ENCODE assay signal across 12 mouse cellular contexts in genomic region chr8:121792159-121792558, GRCm38 (mm10). TPM values are rescaled to one million over a fixed set of nuclear protein-coding genes. Genes with fewer than 3 reads are reported as not detected.
A peak's percentile ranks its signal among the peaks of the same experiment; 100 is the strongest.
DNase-seq lines count a peak whose midpoint lies in the region; ATAC-seq and TF ChIP-seq lines count a peak whose summit lies in the region.
"Had no signal": no experiment of that assay in that cellular context is flagged by ENCODE, and none has a peak within 500 bp of the region (broad histone marks: within the 10 kb centered on the region; RNA-seq: fewer than 3 reads in every experiment).

No protein-coding gene starts in this region.

- H3K4me3 ChIP-seq in spleen, adult 2 months (ENCODE audit: extremely low read depth, insufficient read depth, insufficient read length) = no peak overlapping the region
- no peak overlapping the region for H3K4me3 ChIP-seq in lung, embryonic 14.5 days (ENCODE audit: low read depth, low read length)
- H3K4me3 ChIP-seq: midbrain, embryonic 13.5 days had no signal

- H3K9ac ChIP-seq in lung, embryonic 14.5 days = no peak overlapping the region
- H3K9ac ChIP-seq: midbrain, embryonic 13.5 days had no signal

- DNase-seq in frontal cortex, adult 2 months (ENCODE audit: extremely low spot score in 1 of 2, low spot score in 1 of 2) = no peak
- DNase-seq in spleen, adult 2 months (ENCODE audit: low read depth in 1 of 2, low spot score in 2 of 2) = peak in 1 of 2 experiments; percentile 8
- DNase-seq in spleen, postnatal 10 days (ENCODE audit: low spot score in 2 of 2) = no peak
- DNase-seq in lung, embryonic 14.5 days = peak; percentile 34
- DNase-seq in gastrocnemius, postnatal 36 days = no peak
- no peak for DNase-seq in urinary bladder, postnatal 25 days (ENCODE audit: low spot score)
- DNase-seq: adrenal gland, postnatal 10 days; cerebellum, adult 9-11 months had no signal

- no peak for TF ChIP-seq POLR2A in spleen, adult 2 months (IDR thresholded peaks at IDR 0.05; ENCODE audit: low read depth, low read length)

- H3K36me3 ChIP-seq in spleen, adult 2 months (ENCODE audit: control insufficient read depth, insufficient read depth, low read length) = peaks cover 7% of the 10 kb centered on the region; the same call in 1 of the 2 replicates
- peaks cover 27% of the 10 kb centered on the region; the same call in 1 of the 2 replicates for H3K36me3 ChIP-seq in lung, embryonic 14.5 days (ENCODE audit: insufficient read depth)

- intact Hi-C loops in gastrocnemius, postnatal 36 days (cut with DNase I) = no loop called here

- H3K4me2 ChIP-seq in lung, embryonic 14.5 days = no peak overlapping the region
- H3K4me2 ChIP-seq: midbrain, embryonic 13.5 days had no signal

- no peak for TF ChIP-seq CTCF in spleen, adult 2 months (IDR thresholded peaks at IDR 0.05; ENCODE audit: extremely low read depth, insufficient read depth, insufficient read length, insufficient replicate concordance)
- no peak for TF ChIP-seq CTCF in lung, embryonic 14.5 days (IDR thresholded peaks at IDR 0.05; ENCODE audit: low read depth)

- H3K4me1 ChIP-seq in spleen, adult 2 months (ENCODE audit: control insufficient read depth, insufficient read depth, insufficient read length) = no peaks in the 10 kb centered on the region; the same call in 1 of the 2 replicates
- H3K4me1 ChIP-seq in lung, embryonic 14.5 days (ENCODE audit: insufficient read depth) = peaks cover 8% of the 10 kb centered on the region; the same call in 1 of the 2 replicates
- H3K4me1 ChIP-seq: midbrain, embryonic 13.5 days had no signal

- WGBS in spleen, adult 2 months = 5% methylated on average over 7 of the region's 7 CpGs
- WGBS in lung, embryonic 14.5 days = 66% methylated on average over 7 of the region's 7 CpGs

- ATAC-seq in frontal cortex, adult (ENCODE audit: low TSS enrichment) = peak; percentile 24; the same call in 1 of the 2 replicates
- ATAC-seq in lung, embryonic 14.5 days (ENCODE audit: insufficient read depth) = no peak
- peak; percentile 77 for ATAC-seq in neutrophil, adult 5-6 weeks (ENCODE audit: extremely low read depth, insufficient number of reproducible peaks, low FRiP score, poor library complexity, severe bottlenecking)
- ATAC-seq: inflammation-experienced regulatory T-cells, adult 6 months; midbrain, embryonic 13.5 days had no signal

- H3K27me3 ChIP-seq in spleen, adult 2 months (ENCODE audit: control insufficient read depth, insufficient read depth, low read length) = no peaks in the 10 kb centered on the region
- H3K27me3 ChIP-seq in lung, embryonic 14.5 days (ENCODE audit: insufficient read depth, low read length) = no peaks in the 10 kb centered on the region
- H3K27me3 ChIP-seq: midbrain, embryonic 13.5 days had no signal

- H3K27ac ChIP-seq in spleen, adult 2 months (ENCODE audit: insufficient read depth, low read length) = peak overlapping the region; percentile 49
- peak overlapping the region; percentile 77 for H3K27ac ChIP-seq in lung, embryonic 14.5 days (ENCODE audit: low read depth)
- H3K27ac ChIP-seq: midbrain, embryonic 13.5 days had no signal

- no peaks in the 10 kb centered on the region for H3K9me3 ChIP-seq in lung, embryonic 14.5 days (ENCODE audit: low read depth, low read length)
- H3K9me3 ChIP-seq: midbrain, embryonic 13.5 days had no signal

RNA-seq across cellular contexts. Expression of gene Klhdc4, which starts 37.2 kb away (rescaled TPM):
- polyA plus RNA-seq in frontal cortex, adult 2 months (2012; rRNA removed) = 44.5 and 50.3 TPM in 2 replicates
- 15.8 and 17.6 TPM in 2 replicates for polyA plus RNA-seq in spleen, adult 2 months (2012; rRNA removed)
- polyA plus RNA-seq in lung, embryonic 14.5 days (2014; fragmentation: Nextera tagmentation; extraction: Ambion mirVana) = 42.2 and 47.7 TPM in 2 replicates
- 41.6 and 42.4 TPM in 2 replicates for total RNA-seq in neutrophil, adult 5-6 weeks (2017)
- total RNA-seq in gastrocnemius, postnatal 36 days (2021) = 1 to 10 TPM; 9.0 TPM
